Mouse (Mus musculus) thymus, postnatal 36 days (tissue): ENCODE results near the gene Aldh3a1.
"Not testable (repeated sequence)": the region's sequence is repeated elsewhere in the genome, so short reads cannot be mapped to it uniquely, and the experiment has no call there.

Source experiments
- DNase-seq, 2 experiments: peaks; one replicate each; pipeline ENCODE4 v3.0.0; 2022; ENCODE audit warnings: mixed read lengths in 2 of 2

Aldh3a1 gene

DNA sequence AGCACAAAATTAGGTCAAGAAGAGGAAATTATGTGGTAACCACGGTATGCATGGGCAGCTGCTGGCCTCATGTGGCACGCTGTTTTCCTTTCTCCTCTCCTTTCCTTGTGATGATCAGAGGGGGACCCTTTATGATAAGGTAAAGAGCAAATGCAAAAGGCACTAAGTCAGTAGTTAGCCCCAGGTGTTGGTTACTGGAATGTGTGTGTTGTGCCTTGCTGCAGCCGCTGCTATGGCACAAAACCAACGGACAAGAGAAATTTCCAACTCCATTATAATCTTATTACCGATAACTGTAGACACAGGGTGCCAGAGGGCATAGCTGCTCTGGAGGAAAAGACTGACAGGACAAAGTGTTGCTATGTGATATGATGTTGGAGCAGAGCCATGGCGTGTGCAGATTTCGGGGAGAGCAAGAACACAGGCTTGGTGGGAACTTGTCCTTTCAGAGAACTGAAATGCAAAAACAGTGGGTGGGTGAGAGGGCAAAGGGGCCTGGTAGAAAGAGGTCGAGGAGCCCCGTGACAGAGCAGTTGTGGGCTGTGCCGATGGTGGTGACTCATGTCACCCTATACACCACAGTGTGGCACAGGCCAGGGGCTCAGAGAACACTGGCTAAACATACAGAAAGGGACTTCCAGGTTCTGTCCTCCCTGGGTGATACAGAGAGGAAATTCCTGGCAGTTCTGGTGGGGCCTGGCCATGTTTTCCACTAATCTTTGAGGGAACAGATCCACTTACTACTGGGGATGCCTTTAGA is at the start of gene Aldh3a1:
Gene Aldh3a1, plus strand, starts transcription at position 51 of the 760 bp plus-strand sequence.
- no peak for DNase-seq

GRCm38 (mm10) chr11:61158141-61158540 is 49.2 kb upstream of the Aldh3a1 start:
- DNase-seq, result no peak

- peak; percentile 36 to 51 for DNase-seq
These were observed 47.3 kb upstream of the Aldh3a1 start for GRCm38 (mm10) chr11:61159796-61160732.

DNA sequence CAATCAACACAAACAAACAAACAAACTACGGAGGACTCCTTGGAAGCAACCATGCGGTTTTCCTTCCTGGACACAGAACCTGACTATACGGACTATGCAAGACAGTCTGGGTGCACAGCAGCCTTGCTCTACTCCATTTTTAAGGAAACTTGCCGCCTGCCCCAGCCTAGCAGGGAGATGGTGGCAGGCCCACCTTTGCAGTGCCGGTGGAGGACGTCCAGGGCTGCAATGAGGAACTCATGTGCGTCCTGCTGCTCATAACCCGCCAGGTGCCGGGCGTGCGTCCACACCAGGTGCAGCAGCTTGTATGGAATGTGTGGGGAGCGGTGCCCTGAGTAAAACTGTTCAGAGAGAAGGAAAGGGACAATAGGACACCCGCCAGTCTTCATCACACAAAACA is 46.2 kb upstream of the Aldh3a1 start:
- DNase-seq, result no peak

DNA sequence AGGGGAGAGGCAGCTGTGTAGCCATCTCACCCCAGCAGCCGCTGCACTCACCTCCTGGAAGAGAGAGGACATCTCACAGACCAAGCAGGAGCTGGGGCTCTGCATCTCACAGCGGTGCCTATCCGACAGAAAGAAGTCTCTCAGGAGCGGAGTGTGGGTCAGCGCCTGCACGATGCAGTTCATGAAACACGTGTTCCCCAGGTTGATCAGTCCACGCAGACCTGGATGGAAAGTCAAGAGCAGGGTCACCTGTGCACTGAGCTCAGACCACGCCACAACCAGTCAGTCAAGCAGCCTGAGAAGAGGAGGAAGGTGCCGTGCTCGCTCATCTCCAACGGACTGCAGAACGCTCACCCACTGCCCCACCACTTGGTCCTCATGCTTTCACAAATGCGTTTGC is 44.6 kb upstream of the Aldh3a1 start:
- no peak for DNase-seq

GRCm38 (mm10) chr11:61163341-61163740 is 44.0 kb upstream of the Aldh3a1 start:
- DNase-seq, result no peak

GRCm38 (mm10) chr11:61164366-61164765 is 43.0 kb upstream of the Aldh3a1 start:
- no peak for DNase-seq

GRCm38 (mm10) chr11:61164881-61165280 is 42.5 kb upstream of the Aldh3a1 start:
- DNase-seq, result no peak

DNA sequence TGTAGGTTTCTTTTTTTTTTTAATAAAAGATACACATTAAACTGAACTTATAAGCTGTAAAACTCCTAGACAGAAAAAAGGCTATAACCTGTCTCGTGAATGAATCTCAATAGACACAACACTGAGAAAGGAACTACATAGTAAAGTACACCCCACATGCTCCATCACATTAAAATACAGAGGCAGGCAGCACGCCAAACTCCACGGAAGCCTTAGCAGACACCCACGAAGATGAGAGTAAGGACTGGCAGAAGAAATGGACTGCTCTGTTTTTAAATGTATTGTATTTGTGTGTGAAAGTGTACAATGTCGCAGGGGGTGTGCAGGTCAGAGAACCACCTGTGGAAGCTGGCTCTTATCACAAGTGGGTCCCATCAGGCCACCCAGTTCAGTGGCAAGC is 37.2 kb upstream of the Aldh3a1 start:
- DNase-seq, result no peak

GRCm38 (mm10) chr11:61173477-61173876 is 33.9 kb upstream of the Aldh3a1 start:
- not testable (repeated sequence) for DNase-seq

GRCm38 (mm10) chr11:61174291-61174820 is 33.0 kb upstream of the Aldh3a1 start:
- DNase-seq, result peak; percentile 72 to 82

DNA sequence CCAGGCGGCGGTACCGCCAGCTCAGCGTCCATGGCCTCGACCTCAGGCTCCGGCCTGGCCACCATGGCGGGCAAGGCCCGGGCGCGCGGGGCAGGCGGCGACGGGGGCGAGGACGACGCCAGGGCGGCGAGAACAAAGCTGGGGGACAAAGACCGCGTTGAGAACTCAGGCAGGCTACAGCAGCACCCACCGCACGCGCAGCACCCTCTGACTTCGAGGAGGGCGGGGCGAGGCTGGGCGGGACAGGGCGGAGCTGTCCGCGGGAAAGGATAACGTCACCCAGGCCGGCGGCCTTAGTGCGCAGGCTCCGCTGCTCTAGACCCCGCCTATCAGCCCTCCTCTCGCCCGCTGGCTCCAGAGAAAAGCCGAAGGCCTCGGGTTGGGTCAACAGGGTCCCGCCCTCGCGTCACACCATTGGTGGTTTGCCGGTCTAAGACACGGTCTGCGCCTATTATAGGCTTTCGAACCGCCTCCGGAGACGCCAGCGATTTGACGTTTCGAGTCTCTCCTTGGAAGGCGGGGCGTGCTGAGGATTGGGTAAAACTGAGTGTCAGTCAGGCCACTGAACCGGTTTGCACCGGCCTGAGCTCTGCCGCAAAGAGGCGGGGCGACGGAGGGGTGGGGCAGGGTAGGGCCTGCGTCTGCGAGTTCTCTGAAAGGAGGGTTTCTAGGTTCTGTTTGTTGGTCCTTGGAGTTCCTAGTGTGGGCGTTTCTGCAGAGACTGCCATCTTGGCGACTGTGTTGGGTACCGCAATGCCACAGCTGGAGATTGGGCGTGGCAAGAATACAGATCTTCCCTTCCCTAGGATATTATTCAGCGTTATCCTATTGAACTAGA is 32.3 kb upstream of the Aldh3a1 start, which contains the start of gene Usp22:
Gene Usp22, minus strand, starts transcription at position 235 of the 838 bp plus-strand sequence.
- DNase-seq, result peak; percentile 98 to 100

- no peak for DNase-seq
These were observed 31.6 kb upstream of the Aldh3a1 start for GRCm38 (mm10) chr11:61175778-61176177.

- no peak for DNase-seq
These were observed 31.0 kb upstream of the Aldh3a1 start for GRCm38 (mm10) chr11:61176321-61176720.

DNA sequence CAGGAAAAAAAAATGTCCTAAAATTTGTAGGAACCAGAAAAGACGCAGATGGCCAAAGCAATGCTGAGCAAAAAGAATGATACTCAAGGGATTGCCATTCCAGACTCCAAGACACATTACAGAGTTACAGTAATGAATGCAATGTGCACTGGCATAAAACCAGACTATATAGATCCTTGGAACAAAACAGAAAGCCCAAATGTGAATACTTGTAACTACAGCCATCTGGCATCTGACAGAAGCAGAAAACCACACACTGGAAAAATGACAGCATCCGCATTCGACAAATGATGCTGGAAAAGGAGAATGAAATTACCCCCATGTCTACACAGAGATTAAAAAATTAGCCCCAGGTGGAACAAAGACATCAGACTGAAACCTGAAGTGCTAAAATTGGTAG is 27.0 kb upstream of the Aldh3a1 start:
- no peak for DNase-seq

DNA sequence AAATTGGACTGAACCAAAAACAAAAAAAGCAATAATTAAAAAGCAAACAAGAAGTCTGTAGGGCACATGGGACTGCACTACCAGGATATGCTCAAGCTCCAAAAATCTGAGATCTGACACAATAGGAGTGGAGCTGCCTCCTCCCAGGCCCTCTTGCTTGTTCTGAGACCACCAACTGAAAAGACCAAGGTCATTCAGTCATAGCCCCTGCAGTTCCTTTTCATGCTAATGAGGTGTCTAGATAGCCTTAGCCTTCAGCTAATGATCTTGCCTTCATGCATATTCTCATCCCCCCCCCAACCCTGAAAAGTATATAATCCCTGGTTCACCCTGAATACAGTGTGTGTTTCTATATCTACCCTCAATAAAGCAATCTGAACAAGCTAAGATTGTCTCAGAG is 25.7 kb upstream of the Aldh3a1 start:
- no peak for DNase-seq

DNA sequence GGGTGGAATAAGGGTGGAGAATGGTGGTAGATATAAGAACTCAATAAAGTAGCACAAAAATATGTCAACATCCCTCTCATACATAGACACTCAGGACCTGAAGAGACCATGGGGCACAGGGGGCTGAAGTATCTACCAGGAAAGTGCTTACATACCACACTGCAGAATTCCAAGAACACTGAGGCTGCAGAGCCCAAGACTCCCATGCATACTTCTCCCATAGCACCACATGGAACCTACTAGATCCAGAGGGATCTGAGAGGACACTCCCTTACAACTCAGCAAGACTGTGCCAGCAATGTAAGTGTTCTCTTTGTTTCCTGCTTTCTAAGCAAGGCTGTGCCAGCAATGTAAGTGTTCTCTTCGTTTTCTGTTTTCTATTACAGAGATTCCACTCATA is 23.5 kb upstream of the Aldh3a1 start:
- DNase-seq, result no peak

DNA sequence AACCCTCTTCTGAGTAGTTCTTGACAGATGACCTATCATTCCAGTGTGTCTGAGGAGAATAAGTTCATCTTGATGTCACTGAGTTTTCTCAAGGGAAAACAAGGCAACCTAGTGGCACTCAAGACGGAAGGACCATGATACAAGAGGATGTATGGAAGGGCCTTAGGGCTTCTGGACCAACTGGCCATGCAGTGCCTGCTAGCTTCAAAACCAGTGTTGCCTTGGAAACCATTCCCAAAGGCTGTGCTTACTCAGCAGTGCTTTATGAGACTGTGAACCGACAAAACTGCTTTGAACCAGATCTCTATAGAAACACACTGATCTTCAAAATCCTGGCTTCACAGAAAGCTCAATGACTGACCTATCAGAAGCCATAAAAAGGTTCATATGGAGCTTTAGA is 16.6 kb upstream of the Aldh3a1 start:
- DNase-seq, result no peak

DNA sequence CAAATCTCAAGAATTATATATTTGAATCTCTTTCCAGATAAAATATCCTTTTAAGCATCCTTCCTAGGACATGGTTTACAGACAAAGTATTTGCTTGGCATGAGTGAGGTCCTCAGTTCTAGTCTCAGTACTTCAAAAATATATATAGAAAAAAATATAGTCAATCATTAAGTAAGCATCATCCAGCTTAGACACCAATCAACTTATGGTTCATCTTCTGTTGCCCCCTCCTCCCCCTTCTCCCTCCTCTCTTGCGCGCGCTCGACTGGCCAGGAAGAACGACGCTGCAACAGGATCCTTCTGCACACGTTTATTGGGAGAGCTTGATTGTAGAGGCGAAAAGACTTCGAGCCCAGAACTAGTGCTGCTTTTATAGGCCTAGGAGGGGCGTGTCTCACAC is 15.2 kb upstream of the Aldh3a1 start:
- not testable (repeated sequence) for DNase-seq

GRCm38 (mm10) chr11:61192779-61193178 is 14.6 kb upstream of the Aldh3a1 start:
- DNase-seq, result no peak

DNA sequence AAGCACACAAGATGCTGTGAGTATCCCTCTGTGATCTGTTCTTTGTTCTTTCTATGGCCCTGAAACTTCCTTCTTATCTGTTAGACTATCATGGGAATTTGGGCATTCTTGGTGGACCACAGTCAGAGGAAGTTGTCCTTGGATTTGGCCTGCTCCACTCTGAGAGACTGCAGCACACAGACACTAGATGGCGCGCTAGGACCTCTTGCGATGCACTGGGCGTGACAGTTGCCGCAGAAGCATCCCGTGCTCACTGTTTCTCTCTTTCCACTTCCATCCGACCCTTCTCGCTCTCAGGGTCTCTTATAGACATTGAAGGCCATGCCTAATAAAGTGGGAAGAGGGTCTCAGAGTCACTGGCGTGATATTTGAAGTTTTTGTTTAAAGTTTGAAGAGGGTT is 13.9 kb upstream of the Aldh3a1 start:
- DNase-seq, result peak; percentile 64 to 71

DNA sequence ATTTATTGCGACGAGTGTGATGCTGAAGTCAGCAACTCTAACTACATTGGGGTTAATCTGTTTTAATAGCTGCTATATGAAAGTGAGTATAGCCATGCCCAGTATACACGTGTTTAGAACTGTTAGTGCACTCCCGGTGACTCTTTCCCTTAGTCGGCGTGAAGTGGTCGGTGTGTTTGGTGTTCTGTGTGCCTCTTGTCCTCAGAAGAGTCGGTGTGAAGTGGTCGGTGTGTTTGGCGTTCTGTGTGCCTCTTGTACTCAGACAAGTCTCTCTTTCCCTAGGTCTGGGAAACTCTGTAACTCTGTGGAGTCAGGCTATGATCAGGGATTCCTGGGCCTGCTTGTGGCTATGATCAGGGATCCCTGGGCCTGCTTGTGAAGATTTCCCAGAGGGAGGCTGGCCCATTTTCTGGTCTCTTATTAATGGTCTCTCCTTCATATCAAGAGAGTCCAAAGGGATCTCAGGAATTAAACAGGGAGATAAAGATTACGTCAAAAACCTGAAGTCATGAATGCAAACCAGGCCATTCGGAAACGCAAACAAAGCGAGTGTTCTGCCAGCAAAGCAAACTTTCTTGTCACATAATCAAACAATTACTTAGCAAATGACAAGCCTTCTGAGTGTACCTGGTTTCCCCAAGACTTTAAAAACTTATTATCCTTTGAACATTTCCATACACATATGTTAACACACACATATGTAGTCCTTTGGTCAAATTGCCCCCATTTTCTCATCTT is 10.6 kb upstream of the Aldh3a1 start:
- DNase-seq, result no peak
